Mouse (Mus musculus): ENCODE results near the gene Atf3.

Atf3 gene

GRCm38 (mm10) chr1:191217939-191218338, at the start of gene Atf3:
Gene Atf3 (minus strand): TSS chr1:191218039.
- in situ Hi-C loops (cut with MboI; ENCODE audit: unreplicated experiment in 2 of 2) = no loop called here

GRCm38 (mm10) chr1:191267162-191267561, 49.3 kb upstream of the Atf3 start:
- in situ Hi-C loops (cut with MboI; ENCODE audit: unreplicated experiment in 2 of 2) = no loop called here

- in situ Hi-C loops (cut with MboI; ENCODE audit: unreplicated experiment in 2 of 2) = loop anchor here in 1 of 2 experiments (5.0 kb wide), 1 partner anchor 36 kb away; no protein-coding TSS in a partner anchor
Observed at GRCm38 (mm10) chr1:191263471-191263870, 45.6 kb upstream of the Atf3 start.

GRCm38 (mm10) chr1:191261861-191262260, 44.0 kb upstream of the Atf3 start:
- in situ Hi-C loops (cut with MboI; ENCODE audit: unreplicated experiment in 2 of 2) = loop anchor here in 1 of 2 experiments (5.0 kb wide), 1 partner anchor 35 kb away; no protein-coding TSS in a partner anchor

- in situ Hi-C loops (cut with MboI; ENCODE audit: unreplicated experiment in 2 of 2) = loop anchor here in 1 of 2 experiments (5.0 kb wide), 1 partner anchor 32 kb away; no protein-coding TSS in a partner anchor
Observed at GRCm38 (mm10) chr1:191259661-191260060, 41.8 kb upstream of the Atf3 start.

GRCm38 (mm10) chr1:191259121-191259520, 41.3 kb upstream of the Atf3 start:
- in situ Hi-C loops (cut with MboI; ENCODE audit: unreplicated experiment in 2 of 2) = no loop called here

GRCm38 (mm10) chr1:191258521-191258920, 40.7 kb upstream of the Atf3 start:
- in situ Hi-C loops (cut with MboI; ENCODE audit: unreplicated experiment in 2 of 2) = no loop called here

GRCm38 (mm10) chr1:191257981-191258380, 40.1 kb upstream of the Atf3 start:
- in situ Hi-C loops (cut with MboI; ENCODE audit: unreplicated experiment in 2 of 2) = no loop called here

GRCm38 (mm10) chr1:191257351-191257771, 39.5 kb upstream of the Atf3 start:
- in situ Hi-C loops (cut with MboI; ENCODE audit: unreplicated experiment in 2 of 2) = no loop called here

- in situ Hi-C loops (cut with MboI; ENCODE audit: unreplicated experiment in 2 of 2) = no loop called here
Observed at GRCm38 (mm10) chr1:191256566-191257350, 38.9 kb upstream of the Atf3 start.

- in situ Hi-C loops (cut with MboI; ENCODE audit: unreplicated experiment in 2 of 2) = no loop called here
Observed at GRCm38 (mm10) chr1:191256134-191256533, 38.3 kb upstream of the Atf3 start.

GRCm38 (mm10) chr1:191254448-191254847, 36.6 kb upstream of the Atf3 start:
- in situ Hi-C loops (cut with MboI; ENCODE audit: unreplicated experiment in 2 of 2) = no loop called here

GRCm38 (mm10) chr1:191253636-191254035, 35.8 kb upstream of the Atf3 start:
- in situ Hi-C loops (cut with MboI; ENCODE audit: unreplicated experiment in 2 of 2) = no loop called here

GRCm38 (mm10) chr1:191249975-191250374, 32.1 kb upstream of the Atf3 start:
- in situ Hi-C loops (cut with MboI; ENCODE audit: unreplicated experiment in 2 of 2) = no loop called here

- in situ Hi-C loops (cut with MboI; ENCODE audit: unreplicated experiment in 2 of 2) = no loop called here
Observed at GRCm38 (mm10) chr1:191248423-191248822, 30.6 kb upstream of the Atf3 start.

- in situ Hi-C loops (cut with MboI; ENCODE audit: unreplicated experiment in 2 of 2) = no loop called here
Observed at GRCm38 (mm10) chr1:191247561-191247960, 29.7 kb upstream of the Atf3 start.

- in situ Hi-C loops (cut with MboI; ENCODE audit: unreplicated experiment in 2 of 2) = no loop called here
Observed at GRCm38 (mm10) chr1:191243855-191244254, 26.0 kb upstream of the Atf3 start.

- in situ Hi-C loops (cut with MboI; ENCODE audit: unreplicated experiment in 2 of 2) = no loop called here
Observed at GRCm38 (mm10) chr1:191242065-191242698, 24.3 kb upstream of the Atf3 start.

- in situ Hi-C loops (cut with MboI; ENCODE audit: unreplicated experiment in 2 of 2) = no loop called here
Observed at GRCm38 (mm10) chr1:191241574-191241973, 23.7 kb upstream of the Atf3 start.

GRCm38 (mm10) chr1:191239602-191240001, 21.8 kb upstream of the Atf3 start:
- in situ Hi-C loops (cut with MboI; ENCODE audit: unreplicated experiment in 2 of 2) = no loop called here

- in situ Hi-C loops (cut with MboI; ENCODE audit: unreplicated experiment in 2 of 2) = no loop called here
Observed at GRCm38 (mm10) chr1:191235788-191236542, 18.1 kb upstream of the Atf3 start.

Data from v-Abl transformed pro-B cells (cell line).